Mouse (Mus musculus) forebrain, embryonic 14.5 days (tissue): Measurements from ENCODE around the gene Trcg1. TPM values are rescaled to one million over a fixed set of nuclear protein-coding genes. Genes with fewer than 3 reads are reported as not detected.
A peak's percentile ranks its signal among the peaks of the same experiment; 100 is the strongest.
"Not testable (repeated sequence)": the region's sequence is repeated elsewhere in the genome, so short reads cannot be mapped to it uniquely, and the experiment has no call there.

ENCODE experiments used
- ATAC-seq: fragments of 200-750 bp; cut with Nextera tagmentation; 2 replicates; pipeline ENCODE4 v1.8.0; 2017; ENCODE audit warnings: mild to moderate bottlenecking, moderate library complexity
- DNase-seq: peaks from one replicate; pipeline ENCODE4 v3.0.0-alpha.2; 2015; ENCODE audit warnings: low spot score
- H3K27ac ChIP-seq: fragments of 300-500 bp; sonication (generic); 2 replicates; pipeline ENCODE4 v1.5.1; 2014; ENCODE audit warnings: low read depth, mild to moderate bottlenecking, control low read depth, low read length, moderate library complexity
- H3K27me3 ChIP-seq: fragments of 300-500 bp; sonication (generic); replicated peaks from 2 replicates; pipeline ENCODE4 v1.6.1; 2014; ENCODE audit warnings: low read length, control low read depth, mixed read lengths; ENCODE audit not compliant: control insufficient read depth, insufficient read depth
- H3K36me3 ChIP-seq: fragments of 300-500 bp; sonication (generic); 2 replicates; pipeline ENCODE4 v1.6.1; 2014; ENCODE audit warnings: low read length, control low read depth; ENCODE audit not compliant: control insufficient read depth, insufficient read depth
- H3K4me1 ChIP-seq: fragments of 300-500 bp; sonication (generic); 2 replicates; pipeline ENCODE4 v1.6.1; 2014; ENCODE audit warnings: antibody characterized with exemption, low read length, control low read depth; ENCODE audit not compliant: control insufficient read depth, insufficient read depth
- H3K4me2 ChIP-seq: fragments of 300-500 bp; sonication (generic); 2 replicates; pipeline ENCODE4 v1.6.1; 2014; ENCODE audit warnings: mild to moderate bottlenecking, control low read depth, low read length
- H3K4me3 ChIP-seq: fragments of 300-500 bp; sonication (generic); 2 replicates; pipeline ENCODE4 v1.5.1; 2014; ENCODE audit warnings: low read depth, low read length, control low read depth
- H3K9ac ChIP-seq: fragments of 300-500 bp; sonication (generic); 2 replicates; pipeline ENCODE4 v1.6.1; 2014; ENCODE audit warnings: mild to moderate bottlenecking, low read length, control low read depth, moderate library complexity
- H3K9me3 ChIP-seq: fragments of 300-500 bp; sonication (generic); replicated peaks from 2 replicates; pipeline ENCODE4 v1.6.1; 2016; ENCODE audit warnings: low read length, control low read depth, mixed read lengths; ENCODE audit not compliant: control insufficient read depth
- WGBS: fragments of 180-500 bp; shearing (Covaris S2); extraction: QIAGEN DNeasy Blood & Tissue Kit; methylation state at CpG from one replicate; pipeline ENCODE4 v1.1.7; 2014; 5-methylcytosine and 5-hydroxymethylcytosine counted together
- polyA plus RNA-seq: library from polyadenylated mRNA; unstranded; fragments of >200 nt; fragmentation: Nextera tagmentation; extraction: Ambion mirVana; gene quantifications from 2 replicates; pipeline ENCODE4 v1.2.1, GENCODE M21; 2014

The Trcg1 gene
- polyA plus RNA-seq, 1 experiment from 2014 or later: not detected

- H3K9me3 ChIP-seq: no peaks in the 10 kb centered on the region
- H3K36me3 ChIP-seq: no peaks in the 10 kb centered on the region
- WGBS: 77% methylated on average over 5 of the region's 6 CpGs
- H3K9ac ChIP-seq: no peak overlapping the region
- H3K4me3 ChIP-seq: no peak overlapping the region
- DNase-seq (no peak), ATAC-seq (no peak)
- no peak overlapping the region for H3K4me2 ChIP-seq
- H3K27me3 ChIP-seq: no peaks in the 10 kb centered on the region
- H3K4me1 ChIP-seq: no peaks in the 10 kb centered on the region
- H3K27ac ChIP-seq: no peak overlapping the region
Observed at GRCm38 (mm10) chr9:57217220-57217619, 19.1 kb upstream of the Trcg1 start.

- Histone ChIP-seq H3K9me3 (no peaks in the 10 kb centered on the region), H3K27me3 (no peaks in the 10 kb centered on the region), H3K36me3 (no peaks in the 10 kb centered on the region), H3K4me2 (no peak overlapping the region), H3K9ac (no peak overlapping the region), H3K4me3 (no peak overlapping the region), H3K27ac (no peak overlapping the region), H3K4me1 (no peaks in the 10 kb centered on the region)
- ATAC-seq (no peak), DNase-seq (no peak)
- WGBS: 86% methylated on average over 5 of the region's 5 CpGs
Observed at GRCm38 (mm10) chr9:57218776-57219175, 17.6 kb upstream of the Trcg1 start.

- Histone ChIP-seq H3K4me1 (no peaks in the 10 kb centered on the region), H3K36me3 (no peaks in the 10 kb centered on the region), H3K27ac (no peak overlapping the region), H3K4me3 (no peak overlapping the region), H3K4me2 (no peak overlapping the region), H3K9me3 (no peaks in the 10 kb centered on the region), H3K27me3 (no peaks in the 10 kb centered on the region), H3K9ac (no peak overlapping the region)
- ATAC-seq (no peak), DNase-seq (no peak)
- 94% methylated on average over 1 of the region's 1 CpGs for WGBS
Observed at GRCm38 (mm10) chr9:57219511-57219910, 16.8 kb upstream of the Trcg1 start.

- 18% methylated on average over 6 of the region's 6 CpGs for WGBS
Observed at GRCm38 (mm10) chr9:57220356-57220755, 16.0 kb upstream of the Trcg1 start.

GRCm38 (mm10) chr9:57223341-57223740 is 13.0 kb upstream of the Trcg1 start:
- no peaks in the 10 kb centered on the region for H3K27me3 ChIP-seq
- H3K4me1 ChIP-seq: no peaks in the 10 kb centered on the region
- no peak overlapping the region for H3K9ac ChIP-seq
- ATAC-seq: no peak
- H3K36me3 ChIP-seq: no peaks in the 10 kb centered on the region
- no peak for DNase-seq
- no peak overlapping the region for H3K4me3 ChIP-seq
- no peak overlapping the region for H3K27ac ChIP-seq
- H3K4me2 ChIP-seq: no peak overlapping the region
- H3K9me3 ChIP-seq: no peaks in the 10 kb centered on the region

More at GRCm38 (mm10) chr9:57220356-57220755, 16.0 kb upstream of the Trcg1 start:
- no peaks in the 10 kb centered on the region for H3K4me1 ChIP-seq
- no peaks in the 10 kb centered on the region for H3K9me3 ChIP-seq
- no peak for ATAC-seq
- no peak overlapping the region for H3K27ac ChIP-seq
- DNase-seq: peak; percentile 62
- H3K36me3 ChIP-seq: no peaks in the 10 kb centered on the region
- no peak overlapping the region for H3K4me3 ChIP-seq
- H3K4me2 ChIP-seq: no peak overlapping the region
- no peaks in the 10 kb centered on the region for H3K27me3 ChIP-seq
- no peak overlapping the region for H3K9ac ChIP-seq

- H3K27me3 ChIP-seq: no peaks in the 10 kb centered on the region
Observed at GRCm38 (mm10) chr9:57225780-57226627, 10.4 kb upstream of the Trcg1 start.

GRCm38 (mm10) chr9:57226628-57227122 is 9.7 kb upstream of the Trcg1 start:
- H3K9ac ChIP-seq, ATAC-seq, H3K9me3 ChIP-seq, H3K27ac ChIP-seq, H3K27me3 ChIP-seq, DNase-seq, H3K36me3 ChIP-seq, H3K4me3 ChIP-seq, H3K4me1 ChIP-seq, H3K4me2 ChIP-seq: not testable (repeated sequence)
- WGBS: 88% methylated on average over 6 of the region's 6 CpGs

More at GRCm38 (mm10) chr9:57225780-57226627, 10.4 kb upstream of the Trcg1 start:
- no peak overlapping the region for H3K9ac ChIP-seq
- no peak overlapping the region for H3K27ac ChIP-seq
- H3K4me3 ChIP-seq: no peak overlapping the region
- no peaks in the 10 kb centered on the region for H3K36me3 ChIP-seq
- no peak for ATAC-seq
- no peaks in the 10 kb centered on the region for H3K4me1 ChIP-seq
- DNase-seq: no peak
- H3K9me3 ChIP-seq: no peaks in the 10 kb centered on the region
- WGBS: 83% methylated on average over 13 of the region's 13 CpGs
- no peak overlapping the region for H3K4me2 ChIP-seq

GRCm38 (mm10) chr9:57227203-57227602 is 9.2 kb upstream of the Trcg1 start:
- Histone ChIP-seq H3K4me3 (no peak overlapping the region), H3K4me1 (no peaks in the 10 kb centered on the region), H3K27ac (no peak overlapping the region), H3K9me3 (no peaks in the 10 kb centered on the region), H3K9ac (no peak overlapping the region), H3K4me2 (no peak overlapping the region), H3K27me3 (no peaks in the 10 kb centered on the region), H3K36me3 (no peaks in the 10 kb centered on the region)
- ATAC-seq (no peak), DNase-seq (no peak)
- WGBS: 73% methylated on average over 5 of the region's 5 CpGs

GRCm38 (mm10) chr9:57228186-57228585 is 8.2 kb upstream of the Trcg1 start:
- 75% methylated on average over 4 of the region's 4 CpGs for WGBS
- Histone ChIP-seq H3K9me3 (no peaks in the 10 kb centered on the region), H3K36me3 (no peaks in the 10 kb centered on the region), H3K4me1 (no peaks in the 10 kb centered on the region), H3K27ac (no peak overlapping the region), H3K27me3 (no peaks in the 10 kb centered on the region), H3K4me3 (no peak overlapping the region), H3K4me2 (no peak overlapping the region), H3K9ac (no peak overlapping the region)
- no peak for DNase-seq
- no peak for ATAC-seq
